Mouse (Mus musculus) bone marrow, adult 2 months (tissue): ENCODE data around the gene Vmn1r24.

ENCODE experiments used
- CTCF ChIP-seq: fragments of 200-500 bp; IDR thresholded peaks from 2 replicates; pipeline ENCODE4 v1.5.1; 2011; ENCODE audit warnings: low read length, control low read depth; ENCODE audit not compliant: control insufficient read depth, insufficient read depth
- POLR2A ChIP-seq: fragments of 200-500 bp; IDR thresholded peaks from 2 replicates; pipeline ENCODE4 v1.6.1; 2011; ENCODE audit warnings: low read depth, mild to moderate bottlenecking, control low read depth, low read length, borderline replicate concordance; ENCODE audit not compliant: control insufficient read depth

- TF ChIP-seq POLR2A = no peak
- TF ChIP-seq CTCF = no peak
These were observed 19.4 kb upstream of the Vmn1r24 start, which contains the start of gene Vmn1r25 for GRCm38 (mm10) chr6:57980710-57981109.
